Mouse (Mus musculus): ENCODE data around the gene Cyp2w1.

Gene Cyp2w1

DNA sequence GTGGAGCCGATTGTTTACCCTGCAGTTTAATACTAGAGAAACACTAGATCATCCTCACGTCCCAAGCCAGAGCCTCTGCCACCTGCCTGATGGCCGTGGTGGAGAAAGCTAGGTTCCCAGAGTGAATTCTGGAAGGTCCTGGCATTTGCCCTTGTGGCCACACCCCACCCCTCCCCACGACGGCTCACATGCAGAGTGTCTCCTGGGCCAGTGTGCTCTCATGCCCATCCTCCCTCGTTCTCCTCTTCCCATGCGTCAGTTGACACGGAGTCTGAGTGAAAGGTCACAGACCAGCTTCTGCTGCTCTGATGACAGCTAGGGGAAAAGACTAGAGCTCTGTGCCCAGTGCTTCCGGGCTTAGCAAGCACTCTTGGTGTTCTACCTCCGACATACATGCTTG lies 32.1 kb downstream of the Cyp2w1 start:
- no peak for DNase-seq (ENCODE audit: low spot score)

DNA sequence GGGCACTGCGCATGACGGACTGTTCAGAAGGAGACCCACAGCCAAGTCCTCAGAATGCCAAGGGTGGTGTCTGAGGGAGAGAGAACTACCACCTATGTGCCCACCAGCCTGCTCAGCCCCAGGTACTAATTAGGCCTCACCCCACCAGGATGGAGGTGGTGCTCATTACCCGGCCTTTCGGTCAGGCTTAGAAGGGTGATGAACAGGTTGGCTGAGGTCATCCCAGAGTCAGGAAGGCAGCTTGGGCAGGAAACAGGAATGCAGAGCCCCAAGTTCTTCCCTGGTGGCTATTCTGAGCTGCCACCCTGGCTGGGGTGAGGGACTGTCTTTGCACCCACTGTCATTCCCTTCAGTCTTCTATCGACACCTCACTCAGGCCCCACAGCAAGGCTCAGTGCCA lies 33.6 kb downstream of the Cyp2w1 start:
- no peak for DNase-seq (ENCODE audit: low spot score)

DNA sequence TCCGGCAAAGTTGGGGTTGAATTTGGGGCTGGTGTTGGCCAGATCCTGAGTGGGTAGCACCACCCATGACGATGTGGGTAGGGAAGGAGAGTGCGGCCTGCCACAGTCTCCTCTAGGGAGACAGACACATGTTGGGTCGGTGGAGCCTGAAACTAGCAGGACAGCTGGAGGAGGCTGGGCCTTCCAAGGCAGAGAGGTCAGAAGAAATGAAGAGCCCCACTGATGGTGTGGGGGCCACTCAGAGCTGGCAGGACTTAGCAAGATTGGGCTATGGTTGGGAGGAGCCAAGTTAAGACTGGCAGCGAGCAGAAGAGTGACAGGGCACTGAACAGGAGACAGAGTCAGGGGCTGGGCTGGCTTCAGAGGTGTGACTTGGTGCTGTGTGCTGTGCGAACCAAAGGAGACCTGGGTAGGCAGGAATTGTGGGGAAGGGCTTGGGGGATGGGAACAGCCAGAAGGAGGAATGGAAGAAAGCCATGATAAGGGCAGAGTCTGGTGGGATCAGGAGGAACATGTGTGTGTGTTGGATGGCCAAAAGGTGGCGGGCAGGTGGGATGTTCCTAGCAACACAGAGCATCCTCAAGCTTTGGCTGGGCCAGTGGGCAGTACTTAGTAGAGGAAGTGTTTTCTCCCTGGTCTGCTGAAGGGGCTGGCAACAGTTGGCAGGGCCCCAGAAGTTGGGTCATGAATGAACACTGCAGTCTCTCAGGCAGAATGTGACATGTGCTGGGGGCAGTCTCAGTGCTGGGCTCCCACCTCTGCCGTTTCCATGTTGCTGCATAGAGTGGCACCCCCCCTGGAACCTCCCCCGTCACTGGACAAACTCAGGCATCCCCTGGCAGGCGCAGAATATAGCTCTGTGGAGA lies 35.1 kb downstream of the Cyp2w1 start:
- DNase-seq (ENCODE audit: low spot score) = no peak

DNA sequence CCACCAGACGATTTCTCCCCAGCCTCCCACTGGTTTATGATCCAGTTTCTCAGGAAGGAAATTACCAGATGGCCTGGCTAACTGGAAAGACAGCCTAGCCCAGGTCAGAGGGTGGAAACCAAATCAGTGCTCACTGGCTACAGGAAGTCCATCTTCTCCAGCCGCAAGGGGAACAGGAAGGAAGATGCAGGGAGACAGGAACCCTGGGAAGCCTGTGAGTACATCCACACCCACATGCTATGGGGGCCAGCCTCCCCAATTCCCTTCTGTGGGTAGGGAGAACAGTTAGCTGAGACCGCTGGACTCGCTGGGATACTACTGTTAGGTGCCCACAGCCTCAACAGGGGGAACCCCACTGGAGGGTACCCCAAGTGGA lies 35.8 kb downstream of the Cyp2w1 start:
- DNase-seq (ENCODE audit: low spot score) = no peak

DNA sequence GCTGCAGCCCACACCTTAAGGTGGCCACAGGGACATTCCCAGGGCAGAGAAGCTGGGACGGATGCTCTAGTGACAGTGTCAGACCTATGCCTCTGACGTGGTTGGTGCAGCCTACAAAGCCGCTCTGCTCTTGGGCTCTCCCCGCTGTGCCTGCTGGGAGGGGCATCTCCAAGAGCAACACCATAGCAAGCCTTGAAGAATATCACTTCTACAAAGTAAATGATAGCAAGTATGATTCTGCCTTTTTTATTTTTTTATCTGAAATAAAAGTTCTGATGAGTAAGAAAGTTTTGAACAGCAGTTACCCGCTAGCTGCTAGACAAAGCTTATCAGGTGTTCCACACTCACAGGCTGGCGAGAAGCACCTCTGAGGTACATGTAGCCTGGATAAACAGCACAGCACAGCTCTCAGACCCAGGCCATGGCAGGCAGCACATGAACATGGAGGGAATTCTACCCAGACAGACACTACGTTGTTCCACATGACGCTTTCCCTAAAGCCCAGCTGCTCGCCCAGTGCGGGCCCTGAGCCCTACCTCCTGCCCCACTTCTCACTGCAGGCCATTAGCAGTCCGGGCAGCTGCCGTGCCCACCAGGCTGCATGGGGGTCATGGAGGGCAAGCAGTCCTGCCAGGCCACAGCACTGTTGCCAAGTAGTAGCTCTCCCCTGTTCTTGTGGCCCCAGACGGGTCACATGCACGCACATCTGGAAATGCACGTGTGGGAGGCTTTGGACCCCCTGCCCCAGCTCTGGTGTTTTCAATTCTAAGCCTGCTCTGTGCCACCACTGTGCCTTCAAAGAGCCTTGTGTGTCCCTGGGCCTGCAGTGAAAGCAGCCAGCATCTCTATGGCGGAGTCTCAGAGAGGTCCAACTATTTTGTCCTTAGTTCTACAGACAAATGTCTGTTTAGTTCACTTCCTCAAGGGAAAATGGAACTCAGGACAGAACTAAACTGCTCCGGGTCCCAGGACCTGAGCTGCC lies 36.6 kb downstream of the Cyp2w1 start:
- peak; percentile 76 for DNase-seq (ENCODE audit: low spot score)

DNA sequence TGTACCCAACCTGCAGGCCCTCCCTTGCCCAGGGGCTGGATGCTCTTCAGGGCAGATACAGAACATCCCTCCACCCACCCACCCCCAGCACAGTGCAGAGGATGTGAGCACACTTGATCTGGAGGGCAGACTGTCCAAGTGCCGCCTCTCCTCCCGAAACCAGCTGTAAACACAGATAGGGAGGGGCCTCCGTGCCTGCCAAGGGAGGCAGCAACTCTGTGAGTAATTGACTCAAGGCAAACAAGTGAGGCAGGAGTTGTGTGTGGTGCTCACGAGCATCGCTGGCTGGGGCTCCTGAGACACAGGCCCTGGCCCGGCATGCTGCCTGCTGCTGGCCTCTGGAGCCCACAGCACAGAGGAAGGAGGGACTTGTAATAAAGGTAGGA lies 37.3 kb downstream of the Cyp2w1 start:
- DNase-seq (ENCODE audit: low spot score) = peak; percentile 87

DNA sequence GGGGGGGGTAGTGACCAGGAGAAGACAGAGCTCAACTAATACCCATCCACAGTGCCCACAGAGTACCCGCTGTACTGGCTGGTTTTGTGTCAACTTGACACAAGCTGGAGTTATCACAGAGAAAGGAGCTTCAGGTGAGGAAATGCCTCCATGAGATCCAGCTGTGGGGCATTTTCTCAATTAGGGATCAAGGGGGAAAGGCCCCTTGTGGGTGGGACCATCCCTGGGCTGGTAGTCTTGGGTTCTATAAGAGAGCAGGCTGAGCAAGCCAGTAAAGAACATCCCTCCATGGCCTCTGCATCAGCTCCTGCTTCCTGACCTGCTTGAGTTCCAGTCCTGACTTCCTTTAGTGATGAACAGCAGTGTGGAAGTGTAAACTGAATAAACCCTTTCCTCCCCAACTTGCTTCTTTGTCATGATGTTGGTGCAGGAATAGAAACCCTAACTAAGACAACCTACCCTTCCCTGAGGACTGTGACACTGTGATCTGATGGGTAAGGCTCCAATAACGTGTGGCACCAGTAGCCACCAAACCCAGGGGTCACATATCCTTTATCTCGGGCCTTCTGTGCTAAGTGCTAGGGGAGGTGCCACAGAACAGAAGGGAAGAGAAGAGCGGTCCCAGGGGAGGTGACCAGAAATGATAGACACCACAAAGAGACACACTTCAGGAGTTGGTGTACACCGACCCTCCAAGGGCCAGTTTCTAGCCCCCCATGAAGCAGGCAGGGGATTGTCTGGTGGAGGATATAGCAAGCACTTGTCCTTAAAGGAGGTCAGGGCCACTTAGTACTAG lies 38.1 kb downstream of the Cyp2w1 start:
- peak; percentile 58 for DNase-seq (ENCODE audit: low spot score)

DNA sequence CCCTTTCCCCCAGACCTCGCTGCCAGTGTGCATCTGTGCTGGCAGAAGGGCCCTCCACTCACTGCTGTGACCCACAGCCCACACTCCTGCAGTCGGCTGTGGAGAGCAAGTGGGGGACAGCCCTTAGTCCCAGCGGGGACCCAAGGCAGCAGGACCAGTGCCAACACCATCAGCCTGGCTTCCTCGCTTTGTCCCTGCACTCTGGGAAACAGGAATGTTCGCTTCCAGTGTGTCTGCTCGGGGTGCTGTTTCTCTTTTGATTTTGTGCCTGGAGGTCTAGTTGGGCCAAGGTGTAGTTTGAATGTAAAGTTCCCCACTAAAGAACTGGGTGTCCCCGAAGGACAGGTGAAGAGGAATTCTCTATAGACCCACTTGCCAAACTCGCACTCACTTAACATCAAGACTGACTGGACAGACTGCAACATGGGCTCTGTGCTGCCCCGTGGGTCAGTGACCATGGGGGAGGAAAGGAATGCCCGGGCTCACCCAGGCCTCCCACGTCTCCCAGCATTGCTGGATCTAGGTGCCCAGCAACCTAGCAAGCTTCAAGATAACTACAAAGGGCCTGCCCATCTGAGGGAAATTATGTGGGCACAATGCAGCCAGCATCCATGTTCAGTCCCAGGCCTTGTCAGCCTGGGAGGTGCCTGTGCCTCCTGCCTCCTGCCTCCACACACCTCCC lies 39.0 kb downstream of the Cyp2w1 start:
- no peak for DNase-seq (ENCODE audit: low spot score)

DNA sequence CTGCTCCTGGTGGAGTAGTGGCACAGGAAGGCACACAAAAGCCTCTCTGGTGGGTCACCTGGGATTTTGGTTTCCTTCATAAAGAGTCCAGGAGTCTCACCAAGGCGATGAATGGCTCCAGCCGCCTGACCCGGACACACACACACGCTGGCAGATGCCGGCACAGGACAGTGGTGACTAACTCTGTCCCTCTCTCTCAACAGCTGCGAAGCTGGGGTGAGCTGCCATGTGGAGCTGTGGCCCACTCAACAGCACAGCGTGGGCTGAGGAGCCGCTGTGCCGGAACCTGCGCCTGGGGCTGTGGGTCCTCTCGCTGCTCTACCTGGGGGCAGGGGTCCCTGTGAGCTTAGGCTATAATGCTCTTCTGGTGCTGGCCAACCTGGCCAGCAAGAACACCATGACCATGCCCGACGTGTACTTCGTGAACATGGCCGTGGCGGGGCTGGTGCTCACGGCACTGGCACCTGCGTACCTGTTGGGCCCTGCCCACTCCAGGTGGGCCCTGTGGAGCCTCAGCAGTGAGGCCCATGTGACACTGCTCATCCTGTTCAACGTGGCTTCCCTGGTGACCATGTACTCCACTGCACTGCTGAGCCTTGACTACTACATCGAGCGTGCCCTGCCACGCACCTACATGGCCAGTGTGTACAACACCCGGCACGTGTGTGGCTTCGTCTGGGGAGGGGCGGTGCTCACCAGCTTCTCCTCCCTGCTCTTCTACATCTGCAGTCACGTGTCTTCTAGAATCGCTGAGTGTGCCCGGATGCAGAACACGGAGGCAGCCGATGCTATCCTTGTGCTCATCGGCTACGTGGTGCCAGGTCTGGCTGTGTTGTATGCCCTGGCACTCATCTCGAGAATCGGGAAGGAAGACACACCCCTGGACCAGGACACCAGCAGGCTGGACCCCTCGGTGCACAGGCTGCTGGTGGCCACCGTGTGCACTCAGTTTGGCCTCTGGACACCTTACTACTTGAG lies 40.1 kb downstream of the Cyp2w1 start:
- no peak for DNase-seq (ENCODE audit: low spot score)

DNA sequence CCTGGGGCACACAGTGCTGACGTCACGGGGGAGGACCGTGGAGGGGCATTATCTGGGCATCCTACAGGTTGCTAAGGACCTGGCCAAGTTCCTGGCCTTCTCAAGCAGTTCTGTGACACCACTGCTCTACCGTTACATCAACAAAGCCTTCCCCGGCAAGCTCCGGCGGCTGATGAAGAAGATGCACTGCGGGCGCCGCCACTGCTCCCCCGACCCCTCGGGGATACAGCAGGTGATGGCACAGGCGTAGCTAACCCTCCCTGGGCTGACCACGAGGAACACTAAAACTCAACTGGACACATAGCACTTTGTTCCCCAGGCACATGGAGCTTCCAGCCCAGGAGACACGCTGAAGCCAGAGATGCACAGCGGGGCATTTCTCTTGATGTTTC lies 40.8 kb downstream of the Cyp2w1 start:
- no peak for DNase-seq (ENCODE audit: low spot score)

DNA sequence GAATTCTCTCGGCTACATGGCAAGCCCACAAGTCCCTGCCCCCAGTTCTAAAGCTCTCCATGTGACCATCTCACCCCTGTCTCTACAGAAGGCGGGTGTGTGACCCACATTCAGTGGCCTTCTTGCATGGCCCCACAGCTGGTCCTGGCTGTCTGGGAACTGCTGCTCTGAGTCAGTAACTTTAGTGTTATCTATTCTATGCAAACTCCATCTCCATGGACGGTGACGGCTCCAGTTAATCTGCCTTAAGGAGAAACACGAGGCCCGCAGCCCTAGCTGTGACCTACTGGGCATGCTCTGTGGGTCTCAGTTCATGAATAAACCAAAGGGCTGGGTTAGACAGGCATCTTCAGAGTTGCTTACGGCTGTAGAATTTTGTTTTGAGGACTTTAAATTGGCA lies 42.0 kb downstream of the Cyp2w1 start:
- peak; percentile 74 for DNase-seq (ENCODE audit: low spot score)

DNA sequence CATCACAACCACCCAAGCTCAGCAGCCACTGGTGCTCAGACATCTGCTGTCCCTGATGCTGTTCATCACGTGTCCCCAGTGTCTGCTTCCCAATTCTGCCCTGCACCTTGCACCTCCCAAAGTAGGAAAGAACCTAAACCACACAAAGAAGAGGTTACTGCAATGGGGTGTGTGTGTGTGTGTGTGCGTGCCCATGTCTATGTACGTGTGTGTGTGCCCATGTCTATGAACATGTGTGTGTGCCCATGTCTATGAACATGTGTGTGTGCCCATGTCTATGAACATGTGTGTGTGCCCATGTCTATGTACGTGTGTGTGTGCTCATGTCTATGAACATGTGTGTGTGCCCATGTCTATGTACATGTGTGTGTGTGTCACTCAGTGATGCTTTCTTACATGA lies 43.1 kb downstream of the Cyp2w1 start:
- no peak for DNase-seq (ENCODE audit: low spot score)

DNA sequence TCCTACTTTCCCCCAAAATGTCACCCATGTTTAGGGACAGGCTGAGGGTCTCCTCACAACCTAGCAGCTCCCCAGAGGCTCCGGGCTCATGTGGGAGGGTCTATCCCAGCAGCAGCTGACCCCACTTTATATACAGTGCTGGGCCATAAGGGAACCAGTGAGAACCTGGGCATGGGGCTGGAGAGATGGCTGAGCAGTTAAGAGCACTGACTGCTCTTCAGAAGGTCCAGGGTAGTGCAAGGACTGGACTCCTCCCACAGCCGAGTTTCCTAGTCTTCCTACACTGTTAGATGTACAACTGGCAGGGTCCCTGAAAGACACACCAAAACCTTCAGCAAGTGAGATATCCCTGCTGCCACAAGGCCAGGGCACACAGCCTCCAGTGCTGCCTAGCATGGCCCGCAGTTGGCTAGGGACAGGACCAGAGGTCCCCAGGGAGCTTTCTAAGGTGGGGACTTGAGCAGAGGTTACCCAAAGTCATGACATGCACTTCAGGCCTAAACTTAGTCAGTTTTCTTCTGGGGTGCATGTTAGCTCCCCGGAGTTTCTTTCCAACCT lies 45.0 kb downstream of the Cyp2w1 start:
- DNase-seq (ENCODE audit: low spot score) = no peak

DNA sequence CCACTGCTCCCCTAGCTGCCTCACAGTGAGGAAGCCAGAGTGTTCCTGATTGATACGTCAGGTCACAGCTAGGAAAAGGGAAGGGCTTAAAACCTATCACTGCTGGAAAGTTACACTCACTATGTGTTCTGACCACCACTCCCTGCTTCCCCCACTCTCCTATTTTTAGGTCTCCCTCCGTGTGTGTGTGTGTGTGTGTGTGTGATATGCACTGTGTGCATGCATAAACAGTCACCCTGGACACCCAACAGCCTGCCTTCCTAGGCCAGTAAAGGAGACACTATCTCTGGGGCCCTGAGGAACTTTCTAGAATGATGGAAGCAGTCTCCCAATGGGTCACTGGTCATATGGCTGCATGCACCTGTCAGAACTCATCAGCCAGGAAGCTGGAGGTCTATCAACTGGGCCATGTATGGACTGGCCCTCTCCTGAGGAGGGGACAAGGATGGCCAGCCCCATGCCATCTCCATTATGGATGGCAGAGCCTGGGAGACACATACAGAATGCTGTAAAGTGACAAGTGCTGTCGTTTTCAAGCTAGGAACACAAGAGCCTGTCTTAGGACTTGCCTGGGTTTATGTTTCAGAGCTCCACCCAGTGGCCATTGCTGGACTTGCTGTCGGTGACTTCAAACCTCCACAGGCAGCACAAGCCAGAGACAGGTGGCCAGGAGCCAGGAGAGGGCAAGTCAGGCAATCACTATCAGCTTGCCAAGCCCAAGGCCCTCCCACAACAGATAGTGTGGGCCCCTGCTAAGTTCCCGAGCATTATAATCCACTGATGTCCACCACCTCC lies 45.7 kb downstream of the Cyp2w1 start:
- peak; percentile 90 for DNase-seq (ENCODE audit: low spot score)

DNA sequence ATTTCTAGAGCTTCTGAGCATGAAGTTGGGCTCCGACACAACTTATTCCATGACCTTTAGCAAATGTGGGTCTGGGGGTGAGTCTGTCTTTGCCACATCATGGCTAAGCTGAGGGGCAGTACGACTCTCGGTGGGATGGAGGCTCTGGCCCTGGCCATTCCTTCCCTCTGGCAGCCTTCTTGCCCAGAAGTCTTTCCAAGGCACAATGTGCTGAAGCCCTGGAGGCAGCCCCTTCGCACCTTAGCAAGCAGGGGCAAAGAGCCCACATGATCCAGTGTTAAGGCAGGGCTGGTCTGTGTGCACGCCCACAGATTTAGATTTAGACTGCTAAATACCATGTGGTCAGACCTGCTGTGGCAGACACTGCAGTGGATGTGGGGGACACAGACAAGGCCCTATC lies 46.4 kb downstream of the Cyp2w1 start:
- no peak for DNase-seq (ENCODE audit: low spot score)

DNA sequence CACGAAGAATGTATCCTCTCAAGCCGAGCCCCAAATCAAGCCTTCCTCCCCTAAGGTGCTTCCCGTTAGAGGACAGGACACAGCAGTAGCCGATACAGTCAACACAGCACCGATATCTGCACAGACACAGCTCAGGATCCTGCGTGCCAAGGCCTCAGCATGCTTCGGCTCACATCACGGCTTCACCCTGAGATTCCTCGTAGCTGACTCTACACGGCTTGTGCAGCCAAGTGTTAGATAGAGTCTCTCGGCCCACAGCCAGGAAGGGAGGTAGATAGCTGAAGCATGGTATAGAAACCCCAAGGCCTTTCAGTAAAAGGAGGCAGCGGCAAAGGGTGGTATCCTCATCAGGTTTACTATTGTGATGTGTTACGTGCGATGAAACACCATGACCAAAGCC lies 47.6 kb downstream of the Cyp2w1 start:
- no peak for DNase-seq (ENCODE audit: low spot score)

DNA sequence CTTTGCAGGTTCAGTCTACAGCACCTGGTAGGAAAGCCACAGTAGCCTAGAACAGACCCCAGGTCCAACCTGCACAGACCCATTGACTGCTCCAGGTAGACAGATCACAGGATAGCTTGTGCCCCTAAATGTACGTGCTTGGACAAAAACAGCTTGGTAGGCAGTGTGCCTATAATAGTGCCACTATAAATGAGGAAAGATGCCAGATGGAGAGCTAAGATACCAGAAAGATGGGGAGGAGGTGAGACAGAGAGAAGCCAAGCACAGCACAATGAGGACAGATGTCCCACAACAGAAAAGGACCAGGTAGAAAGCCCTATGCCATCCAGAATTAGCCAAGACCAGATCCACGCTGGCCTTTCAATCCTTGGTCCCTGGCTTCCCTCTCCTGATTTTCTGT lies 49.7 kb downstream of the Cyp2w1 start:
- no peak for DNase-seq (ENCODE audit: low spot score)

DNA sequence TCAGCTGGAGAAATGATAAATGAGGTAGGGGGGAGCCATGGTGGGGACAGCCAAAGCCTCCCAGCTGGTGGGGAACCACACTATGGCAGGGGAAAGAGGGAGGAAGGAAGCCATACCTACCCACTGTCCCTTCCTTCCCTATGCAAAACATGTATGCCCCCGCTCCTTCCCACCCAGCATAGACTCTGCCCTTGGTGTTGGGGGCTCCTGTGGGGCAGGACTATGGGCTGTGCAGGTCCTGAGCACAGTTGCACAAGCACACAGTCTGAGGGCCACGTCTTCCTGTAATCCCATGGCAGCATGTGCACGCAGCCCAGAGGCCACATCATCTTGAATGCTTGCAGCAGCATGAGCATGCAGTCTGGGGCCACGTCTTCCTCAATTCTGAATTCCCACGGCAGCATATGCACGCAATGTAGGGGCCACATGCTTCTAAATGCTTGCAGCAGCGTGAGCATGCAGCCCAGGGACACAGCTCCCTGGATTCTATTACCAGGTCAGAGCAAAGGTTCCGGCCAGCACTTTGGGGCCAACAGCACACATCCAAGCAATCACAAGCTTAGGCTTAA lies 51.4 kb downstream of the Cyp2w1 start:
- no peak for DNase-seq (ENCODE audit: low spot score)

DNA sequence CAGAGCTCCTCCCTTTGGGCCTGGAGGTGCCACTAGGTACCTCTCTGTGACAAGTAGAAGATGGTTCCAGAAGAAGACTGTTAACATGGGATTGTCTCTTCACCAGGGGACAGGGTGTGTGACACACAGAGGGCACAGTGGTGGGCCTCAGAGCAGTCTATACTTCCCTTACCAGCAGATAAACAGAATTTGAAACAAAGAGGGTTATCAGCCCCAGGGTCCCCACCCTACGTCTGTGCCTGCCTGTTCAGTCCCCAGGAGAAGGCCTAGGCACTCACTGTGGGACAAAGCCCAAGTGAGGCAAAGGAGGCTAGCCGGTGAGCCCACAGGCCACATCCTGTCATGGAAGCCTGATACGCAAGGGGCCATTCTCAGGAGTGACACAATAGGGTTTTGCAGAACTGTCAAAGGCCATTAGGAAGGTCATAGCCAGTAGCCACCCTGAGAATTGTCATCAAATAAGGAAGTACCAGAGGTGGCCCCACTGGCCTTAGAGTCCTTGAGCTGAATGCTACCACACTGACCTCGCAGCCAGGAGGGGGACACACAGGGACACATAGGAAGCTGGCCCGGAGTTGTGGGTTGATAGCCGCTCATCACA lies 52.5 kb downstream of the Cyp2w1 start, which contains the start of gene C130050O18Rik:
Gene C130050O18Rik (plus strand): TSS at position 480 of the 601 bp plus-strand sequence.
- DNase-seq (ENCODE audit: low spot score) = no peak

All from c-Kit-positive CD71-positive TER-119-positive erythroid progenitor cells, embryonic 14.5 days (primary cell).